Mouse (Mus musculus) olfactory bulb, adult 2 months (tissue): ENCODE results near the gene 2610507B11Rik. TPM values are rescaled to one million over a fixed set of nuclear protein-coding genes. Genes with fewer than 3 reads are reported as not detected.
A peak's percentile ranks its signal among the peaks of the same experiment; 100 is the strongest.
"Not testable (repeated sequence)": the region's sequence is repeated elsewhere in the genome, so short reads cannot be mapped to it uniquely, and the experiment has no call there.

Experiments
- H3K27ac ChIP-seq: fragments of 200-500 bp; 2 replicates; pipeline ENCODE4 v1.5.1; 2012; ENCODE audit warnings: low read depth, low read length; ENCODE audit not compliant: insufficient read depth
- H3K4me1 ChIP-seq: fragments of 200-500 bp; 2 replicates; pipeline ENCODE4 v1.6.1; 2012; ENCODE audit warnings: low read length; ENCODE audit not compliant: control insufficient read depth, insufficient read depth
- H3K4me3 ChIP-seq: fragments of 200-500 bp; 2 replicates; pipeline ENCODE4 v1.5.1; 2012; ENCODE audit warnings: mild to moderate bottlenecking, low read depth, low read length, moderate library complexity; ENCODE audit not compliant: insufficient read depth
- CTCF ChIP-seq: fragments of 200-500 bp; IDR thresholded peaks from 2 replicates; pipeline ENCODE4 v1.5.1; 2012; ENCODE audit warnings: low read depth, mild to moderate bottlenecking, low read length, moderate library complexity; ENCODE audit not compliant: insufficient read depth
- POLR2A ChIP-seq: fragments of 200-500 bp; IDR thresholded peaks from 2 replicates; pipeline ENCODE4 v1.6.1; 2012; ENCODE audit warnings: mild to moderate bottlenecking, low read depth, low read length, moderate library complexity; ENCODE audit not compliant: insufficient read depth
- WGBS: fragments of 180-500 bp; shearing (Covaris S2); methylation state at CpG from one replicate; pipeline ENCODE4 v1.1.7; 2018; 5-methylcytosine and 5-hydroxymethylcytosine counted together
- polyA plus RNA-seq: library from polyadenylated mRNA; stranded (reverse); fragments of >200 nt; gene quantifications from 2 replicates; pipeline ENCODE4 v1.2.4, GENCODE M21; 2012; ENCODE audit warnings: low replicate concordance; ENCODE audit not compliant: missing spikeins, insufficient read depth, insufficient read length

2610507B11Rik gene
- polyA plus RNA-seq, 1 experiment: 122 TPM

DNA sequence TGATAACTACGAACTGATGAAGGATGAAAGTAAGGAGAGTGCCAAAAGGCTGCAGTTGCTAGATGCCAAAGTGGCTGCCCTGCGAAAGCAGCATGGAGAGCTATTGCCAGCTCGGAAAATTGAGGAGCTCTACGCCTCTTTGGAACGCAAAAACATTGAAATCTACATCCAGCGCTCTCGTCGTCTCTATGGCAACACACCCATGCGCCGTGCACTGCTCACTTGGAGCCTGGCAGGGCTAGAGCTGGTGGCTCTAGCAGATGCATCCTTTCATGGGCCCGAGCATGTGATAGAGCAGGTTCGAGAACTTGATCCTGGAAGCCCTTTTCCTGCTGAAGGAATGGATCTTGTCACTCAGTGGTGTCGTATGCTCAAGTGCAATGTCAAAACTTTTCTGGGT lies 10.4 kb downstream of the 2610507B11Rik start:
- WGBS: 36% methylated on average over 13 of the region's 13 CpGs

DNA sequence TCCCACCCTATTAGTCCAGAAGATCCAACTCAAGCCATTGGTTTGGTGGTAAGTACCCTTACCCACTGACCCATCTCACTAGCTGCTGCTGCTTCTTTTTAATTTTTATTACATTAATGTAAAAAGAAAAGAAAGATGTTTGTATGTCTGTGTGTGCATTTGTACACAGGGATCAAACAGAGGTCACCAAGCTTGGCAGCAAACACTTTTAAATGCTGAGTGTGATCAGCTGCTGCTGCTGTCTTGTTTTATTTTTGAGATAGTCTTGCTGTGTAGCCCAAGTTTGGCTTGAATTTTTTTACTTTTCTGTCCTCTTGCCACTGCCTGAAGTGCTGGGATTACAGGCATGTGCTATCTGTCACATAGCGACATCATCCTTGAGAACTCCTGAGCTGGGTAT lies 14.0 kb downstream of the 2610507B11Rik start:
- TF ChIP-seq CTCF: no peak
- TF ChIP-seq POLR2A: no peak
- 100% methylated on average over 1 of the region's 1 CpGs for WGBS
- no peak overlapping the region for H3K27ac ChIP-seq
- H3K4me3 ChIP-seq: no peak overlapping the region
- H3K4me1 ChIP-seq: peaks cover 16% of the 10 kb centered on the region

More for the DNA sequence above, 10.4 kb downstream of the 2610507B11Rik start:
- TF ChIP-seq POLR2A (no peak), CTCF (no peak)
- Histone ChIP-seq H3K27ac (no peak overlapping the region), H3K4me3 (no peak overlapping the region), H3K4me1 (peaks cover 16% of the 10 kb centered on the region)

DNA sequence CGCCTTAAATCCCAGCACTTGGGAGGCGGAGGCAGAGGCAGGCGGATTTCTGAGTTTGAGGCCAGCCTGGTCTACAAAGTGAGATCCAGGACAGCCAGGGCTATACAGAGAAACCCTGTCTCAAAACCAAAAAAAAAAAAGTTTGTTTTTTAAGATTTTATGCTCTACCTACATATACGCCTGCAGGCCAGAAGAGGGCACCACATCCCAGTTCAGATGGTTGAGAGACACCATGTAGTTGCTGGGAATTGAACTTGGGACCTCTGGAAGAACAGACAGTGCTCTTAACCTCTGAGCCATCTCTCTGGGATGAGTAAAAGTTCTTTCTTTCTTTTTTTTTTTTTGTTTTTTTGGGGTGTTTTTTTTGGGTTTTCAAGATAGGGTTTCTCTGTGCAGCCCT lies 14.6 kb downstream of the 2610507B11Rik start:
- H3K27ac ChIP-seq, H3K4me3 ChIP-seq: not testable (repeated sequence)
- H3K4me1 ChIP-seq: peaks cover 16% of the 10 kb centered on the region
- 95% methylated on average over 4 of the region's 4 CpGs for WGBS

- Histone ChIP-seq H3K4me1 (no peaks in the 10 kb centered on the region), H3K4me3 (no peak overlapping the region), H3K27ac (no peak overlapping the region)
- 81% methylated on average over 7 of the region's 7 CpGs for WGBS
- no peak for TF ChIP-seq POLR2A
- no peak for TF ChIP-seq CTCF
Observed at GRCm38 (mm10) chr11:78278853-78279252, 17.3 kb downstream of the 2610507B11Rik start.

DNA sequence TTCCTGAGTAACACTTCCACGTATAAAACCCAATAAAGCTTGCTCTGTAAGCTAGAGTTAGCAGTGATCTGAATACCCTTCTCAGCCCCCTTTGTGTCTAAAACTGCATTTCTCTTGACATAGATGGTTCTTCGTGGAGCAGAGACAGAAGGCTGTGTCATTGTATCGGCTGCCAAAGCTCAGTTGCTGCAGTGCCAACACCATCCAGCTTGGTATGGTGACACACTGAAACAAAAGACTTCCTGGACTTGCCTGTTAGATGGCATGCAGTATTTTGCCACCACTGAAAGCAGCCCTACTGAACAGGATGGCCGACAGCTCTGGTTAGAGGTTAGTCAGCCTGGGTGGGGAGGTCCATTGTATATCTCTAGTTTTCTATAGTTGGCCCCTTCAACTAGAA lies 18.0 kb downstream of the 2610507B11Rik start:
- no peak for TF ChIP-seq POLR2A
- no peak for TF ChIP-seq CTCF
- 50% methylated on average over 4 of the region's 4 CpGs for WGBS
- no peak overlapping the region for H3K27ac ChIP-seq
- H3K4me1 ChIP-seq: no peaks in the 10 kb centered on the region
- H3K4me3 ChIP-seq: no peak overlapping the region

DNA sequence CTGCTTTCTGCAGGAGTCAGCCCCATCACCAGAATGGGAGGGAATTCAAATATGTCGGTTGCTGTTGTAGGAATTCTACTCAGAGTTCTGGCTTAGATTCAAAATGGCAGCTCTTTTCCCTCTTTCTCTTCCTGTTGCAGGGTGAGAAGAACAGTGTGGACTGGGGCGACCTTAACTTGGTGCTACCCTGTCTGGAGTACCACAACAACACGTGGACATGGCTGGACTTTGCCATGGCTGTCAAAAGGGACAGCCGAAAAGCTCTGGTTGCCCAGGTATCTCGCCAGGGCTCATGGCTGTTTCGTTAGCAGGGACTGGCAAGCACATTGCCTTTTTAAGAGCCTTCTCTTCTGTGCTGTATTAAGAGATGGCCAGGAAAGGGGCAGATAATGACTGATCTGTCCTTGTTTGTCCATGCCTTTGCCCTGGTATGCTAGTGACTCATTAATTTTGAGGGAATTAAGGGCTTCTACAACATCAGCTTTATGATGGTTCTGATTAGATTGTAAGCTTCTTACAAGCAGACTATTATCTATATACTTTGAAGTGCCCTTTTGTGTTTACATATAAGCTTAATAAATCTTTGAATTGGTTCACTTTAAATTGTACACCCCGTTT lies 27.7 kb downstream of the 2610507B11Rik start:
- TF ChIP-seq POLR2A: no peak
- TF ChIP-seq CTCF: no peak
- 87% methylated on average over 7 of the region's 7 CpGs for WGBS
- no peak overlapping the region for H3K27ac ChIP-seq
- no peaks in the 10 kb centered on the region for H3K4me1 ChIP-seq
- no peak overlapping the region for H3K4me3 ChIP-seq

DNA sequence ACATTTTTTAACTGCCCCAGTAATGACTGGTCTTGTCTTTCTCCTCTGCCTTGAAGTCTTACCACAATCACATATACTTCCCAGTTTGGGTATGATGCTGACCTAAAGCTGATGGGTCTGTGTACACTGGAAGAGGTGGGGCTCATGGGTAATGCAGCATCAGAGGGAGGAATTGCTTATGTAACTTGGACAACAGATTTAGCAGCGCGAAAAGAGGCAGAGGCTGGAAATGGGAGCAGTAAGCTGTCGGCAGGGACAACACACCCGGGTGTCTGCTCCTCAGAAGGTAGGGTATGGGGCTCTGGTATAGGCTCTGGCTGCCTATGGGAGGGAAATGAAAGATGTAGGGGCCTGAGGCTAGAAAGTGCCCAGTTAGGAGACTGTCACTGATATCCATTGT lies 29.1 kb downstream of the 2610507B11Rik start, which contains the start of gene BC030499:
BC030499 (plus strand) TSS at position 188 of the 400 bp plus-strand sequence.
- no peak within 1 kb of the TSS for H3K4me3 ChIP-seq
- no peaks in the 10 kb centered on the region for H3K4me1 ChIP-seq
- TF ChIP-seq POLR2A: no peak
- TF ChIP-seq CTCF: no peak
- WGBS: 59% methylated on average over 4 of the region's 4 CpGs
- no peak within 1 kb of the TSS; the same call in none of the 2 replicates for H3K27ac ChIP-seq

GRCm38 (mm10) chr11:78294585-78294984 lies 33.0 kb downstream of the 2610507B11Rik start:
- TF ChIP-seq POLR2A: no peak
- TF ChIP-seq CTCF: no peak
- Histone ChIP-seq H3K27ac (no peak overlapping the region), H3K4me3 (no peak overlapping the region), H3K4me1 (no peaks in the 10 kb centered on the region)
- WGBS: 95% methylated on average over 6 of the region's 6 CpGs

- H3K27ac ChIP-seq: no peak overlapping the region
Observed at GRCm38 (mm10) chr11:78300917-78301316, 39.4 kb downstream of the 2610507B11Rik start.

More at GRCm38 (mm10) chr11:78300917-78301316, 39.4 kb downstream of the 2610507B11Rik start:
- TF ChIP-seq CTCF: no peak
- no peak for TF ChIP-seq POLR2A
- H3K4me3 ChIP-seq: peak overlapping the region; percentile 42
- WGBS: 60% methylated on average over 7 of the region's 7 CpGs
- H3K4me1 ChIP-seq: peaks cover 6% of the 10 kb centered on the region; the same call in 1 of the 2 replicates
